Mouse (Mus musculus) CH12.LX (cell line): ENCODE measurements around the gene Col15a1. TPM values are rescaled to one million over a fixed set of nuclear protein-coding genes. Genes with fewer than 3 reads are reported as not detected.

Experiments used
- DNase-seq: peaks from one replicate; pipeline ENCODE4 v3.0.0-alpha.2; 2013; ENCODE audit errors: extremely low read depth
- H3K27ac ChIP-seq: 2 replicates; pipeline ENCODE4 v1.5.1; 2012; ENCODE audit warnings: low read depth, mild to moderate bottlenecking, control low read depth, moderate library complexity; ENCODE audit not compliant: insufficient read depth
- H3K27me3 ChIP-seq: replicated peaks from 2 replicates; pipeline ENCODE3; 2012; ENCODE audit warnings: inconsistent platforms
- H3K36me3 ChIP-seq, 2 experiments: replicated peaks in 1 of 2; 2 replicates each; pipeline versions ENCODE3 to v1.6.1; 2012; ENCODE audit warnings: inconsistent platforms in 1 of 2, low read length in 1 of 2, mild to moderate bottlenecking in 1 of 2, mixed read lengths in 1 of 2, moderate library complexity in 1 of 2; ENCODE audit not compliant: control insufficient read depth in 1 of 2, insufficient read depth in 1 of 2
- H3K4me1 ChIP-seq, 2 experiments: 2 replicates each; pipeline ENCODE4 v1.6.1; 2012; ENCODE audit warnings: inconsistent platforms in 1 of 2, moderate library complexity in 1 of 2; ENCODE audit not compliant: insufficient read depth in 2 of 2, control insufficient read depth in 1 of 2
- H3K4me2 ChIP-seq: 2 replicates; pipeline ENCODE4 v1.6.1; 2012; ENCODE audit warnings: low read depth, mild to moderate bottlenecking, control low read depth; ENCODE audit not compliant: poor library complexity, insufficient read depth, severe bottlenecking
- H3K4me3 ChIP-seq, 3 experiments: fragments of 150-350 bp in 1 of 3; sonication (generic) in 1 of 3; replicated peaks in 1 of 3; 2 replicates each; pipeline versions ENCODE3 to v1.5.1; 2011 to 2012; ENCODE audit warnings: low read depth in 2 of 3, low read length in 2 of 3, mild to moderate bottlenecking in 2 of 3, moderate library complexity in 2 of 3, control low read depth in 1 of 3, improper control_type of control experiment in 1 of 3, inconsistent platforms in 1 of 3, mixed read lengths in 1 of 3; ENCODE audit not compliant: poor library complexity in 1 of 3
- H3K79me2 ChIP-seq: replicated peaks from 2 replicates; pipeline ENCODE4 v1.6.1; 2012; ENCODE audit warnings: mild to moderate bottlenecking, moderate library complexity; ENCODE audit not compliant: control insufficient read depth, poor library complexity, insufficient read depth, severe bottlenecking; ENCODE audit errors: extremely low read depth
- H3K9ac ChIP-seq: 2 replicates; pipeline ENCODE4 v1.6.1; 2012; ENCODE audit warnings: low read depth, mild to moderate bottlenecking, control low read depth, moderate library complexity; ENCODE audit not compliant: insufficient read depth
- H3K9me3 ChIP-seq: replicated peaks from 2 replicates; pipeline ENCODE3; 2012; ENCODE audit warnings: low read length, inconsistent platforms, mixed read lengths
- BHLHE40 ChIP-seq: IDR thresholded peaks from 2 replicates; pipeline ENCODE4 v1.6.1; 2011; ENCODE audit warnings: mild to moderate bottlenecking, low read depth, low read length, improper control_type of control experiment
- E2F4 ChIP-seq: IDR thresholded peaks from 2 replicates; pipeline ENCODE4 v1.6.1; 2011; ENCODE audit warnings: low read depth, low read length, improper control_type of control experiment; ENCODE audit not compliant: insufficient replicate concordance
- ELF1 ChIP-seq: IDR thresholded peaks from 2 replicates; pipeline ENCODE4 v1.6.1; 2014; ENCODE audit warnings: low read depth, mild to moderate bottlenecking, inconsistent platforms, low read length, improper control_type of control experiment
- EP300 ChIP-seq: IDR thresholded peaks from 2 replicates; pipeline ENCODE4 v1.6.1; 2011; ENCODE audit warnings: low read length, improper control_type of control experiment
- IRF4 ChIP-seq: IDR thresholded peaks from 2 replicates; pipeline ENCODE4 v1.6.1; 2014; ENCODE audit warnings: low read depth, mild to moderate bottlenecking, inconsistent platforms, low read length, improper control_type of control experiment
- KAT2A ChIP-seq: IDR thresholded peaks from 2 replicates; pipeline ENCODE4 v1.6.1; 2012; ENCODE audit warnings: low read length, improper control_type of control experiment, inconsistent platforms; ENCODE audit not compliant: insufficient replicate concordance
- MXI1 ChIP-seq: IDR thresholded peaks from 2 replicates; pipeline ENCODE4 v1.6.1; 2011; ENCODE audit warnings: mild to moderate bottlenecking, low read depth, low read length, improper control_type of control experiment
- RCOR1 ChIP-seq: conservative IDR thresholded peaks from 2 replicates; pipeline ENCODE4 v1.6.1; 2012; ENCODE audit warnings: low read depth, mild to moderate bottlenecking, inconsistent platforms, low read length, improper control_type of control experiment
- SMC3 ChIP-seq: IDR thresholded peaks from 2 replicates; pipeline ENCODE4 v1.6.1; 2011; ENCODE audit warnings: low read depth, low read length, improper control_type of control experiment
- TBP ChIP-seq: conservative IDR thresholded peaks from 2 replicates; pipeline ENCODE4 v1.6.1; 2011; ENCODE audit warnings: low read depth, low read length, improper control_type of control experiment
- USF1 ChIP-seq: IDR thresholded peaks from 2 replicates; pipeline ENCODE4 v1.6.1; 2014; ENCODE audit warnings: low read depth, mild to moderate bottlenecking, inconsistent platforms, low read length, improper control_type of control experiment
- USF2 ChIP-seq: conservative IDR thresholded peaks from 2 replicates; pipeline ENCODE4 v1.6.1; 2011; ENCODE audit warnings: low read depth, low read length, improper control_type of control experiment
- ZKSCAN1 ChIP-seq: IDR thresholded peaks from 2 replicates; pipeline ENCODE4 v1.6.1; 2012; ENCODE audit warnings: low read depth, inconsistent platforms, low read length, improper control_type of control experiment, borderline replicate concordance
- dilution Hi-C: fragments of 300-500 bp; cut with MboI; formaldehyde crosslinking; loops from 2 replicates; pipeline ENCODE4 v1.14.3; 2020; ENCODE audit warnings: low sequenced_read_pairs; ENCODE audit not compliant: extremely low pct_unique_long_range_greater_than_20kb, extremely low pct_ligation_motif_present
- in situ Hi-C: fragments of 300-500 bp; cut with MboI; formaldehyde crosslinking; loops from 3 replicates; pipeline ENCODE4 v1.14.3; 2019; ENCODE audit warnings: low sequenced_read_pairs, low pct_ligation_motif_present, low pct_unique_long_range_greater_than_20kb, mixed read lengths
- polyA plus RNA-seq: library from polyadenylated mRNA; unstranded; fragments of >175 nt; gene quantifications from 2 replicates; pipeline ENCODE4 v1.2.1, GENCODE M21; 2012; ENCODE audit warnings: low read depth; ENCODE audit not compliant: insufficient read length
- total RNA-seq, 2 experiments: library from RNA; depleted of rRNA; stranded (reverse); fragments of 300-350 nt in 1 of 2; fragments of >200 nt in 1 of 2; gene quantifications; 2 replicates each; pipeline ENCODE4 v1.2.3; 2012 to 2014

The Col15a1 gene
- total and polyA plus RNA-seq, 3 experiments: 0.08 to 2.2 (median 0.68) TPM

DNA sequence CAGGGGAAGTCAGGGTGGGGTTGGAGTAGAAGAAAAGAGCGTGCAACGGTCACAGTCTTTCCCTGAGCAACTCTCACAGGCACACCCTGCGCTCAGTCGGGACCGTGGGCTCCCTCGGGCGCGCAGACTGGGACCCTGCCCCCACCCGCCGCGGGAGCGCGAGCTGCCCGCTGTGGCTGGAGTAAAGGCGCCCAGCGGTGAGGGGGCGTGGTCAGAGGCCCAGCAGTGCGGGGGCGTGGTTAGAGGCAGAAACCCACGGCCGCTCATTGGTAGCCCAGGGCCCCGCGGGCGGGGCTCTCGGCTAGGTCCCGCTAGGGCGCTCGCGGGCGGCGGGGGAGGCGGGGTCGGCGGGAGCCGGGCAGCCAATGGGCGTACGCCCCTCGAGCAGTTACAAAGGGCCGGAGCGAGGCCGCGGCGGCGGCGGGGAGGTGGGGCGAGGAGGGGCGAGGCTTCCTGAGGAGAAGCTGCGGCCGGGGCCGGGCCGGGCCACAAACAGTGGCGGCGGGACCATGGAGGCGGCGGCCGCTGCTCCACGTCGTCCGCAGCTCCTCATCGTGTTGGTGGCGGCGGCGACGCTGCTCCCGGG, 144.9 kb downstream of the Col15a1 start, which contains the start of gene Tgfbr1 (continued):
- TF ChIP-seq USF1 (no peak), IRF4 (no peak), KAT2A (0 out of 2 replicates have a peak, but pooled peaks have one; percentile 16), BHLHE40 (0 out of 2 replicates have a peak, but pooled peaks have one; percentile 15), ZKSCAN1 (no peak)
- TF ChIP-seq, all 38 proteins: peak for 11

DNA sequence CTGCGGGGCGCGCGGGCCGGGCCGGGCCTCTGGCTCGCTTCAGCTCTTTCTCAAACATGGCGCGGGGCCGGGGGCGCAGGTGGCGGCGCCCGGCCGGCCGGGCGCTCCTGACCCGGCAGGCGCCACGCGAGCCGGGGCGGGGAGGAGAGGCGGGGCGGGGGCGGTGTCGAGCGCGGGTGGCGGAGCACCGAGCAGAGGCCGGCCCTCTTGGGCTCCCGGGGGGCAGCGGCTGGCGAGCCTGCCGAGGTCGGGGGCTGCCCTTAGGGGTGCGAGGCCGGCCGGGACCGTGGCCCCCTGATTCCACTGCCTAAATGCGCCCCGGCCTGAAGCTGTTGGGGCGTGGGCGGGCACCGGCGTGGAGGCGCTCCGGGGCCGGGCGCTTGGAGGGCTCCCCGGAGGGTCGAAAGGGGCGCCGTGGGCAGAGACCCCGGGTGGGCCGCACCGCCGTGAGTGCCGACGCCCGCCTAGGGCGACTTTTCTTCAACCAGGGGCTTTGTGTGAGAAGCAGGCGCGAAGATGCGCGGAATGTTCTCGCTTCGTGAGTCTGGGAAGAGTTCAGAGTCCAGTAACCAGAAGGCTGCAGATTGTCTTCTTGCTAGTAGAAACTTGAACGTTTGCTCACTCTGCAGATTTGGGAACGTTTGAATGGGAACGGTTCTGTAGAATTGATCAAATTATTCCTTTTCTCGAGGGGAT, 145.6 kb downstream of the Col15a1 start:
- Histone ChIP-seq H3K4me3 (peak overlapping the region; percentile 55 to 81 (median 73)), H3K9ac (peak overlapping the region; percentile 56), H3K4me2 (peak overlapping the region; percentile 59), H3K27me3 (peaks cover 15% of the 10 kb centered on the region), H3K4me1 (peaks cover 0 to 26% of the 10 kb centered on the region in 2 experiments; a peak in 2 of 4 replicates), H3K36me3 (no peaks in the 10 kb centered on the region), H3K27ac (peak overlapping the region; percentile 42; the same call in 1 of the 2 replicates), H3K79me2 (no peaks in the 10 kb centered on the region), H3K9me3 (no peaks in the 10 kb centered on the region)
- dilution Hi-C loops (no loop called here), in situ Hi-C loops (loop anchor here (10.0 kb wide), 1 partner anchor 229 kb away; no protein-coding TSS in a partner anchor)
- DNase-seq: no peak
- no peak for TF ChIP-seq RCOR1
- 0 out of 2 replicates have a peak, but pooled peaks have one; percentile 9 for TF ChIP-seq EP300

GRCm38 (mm10) chr4:47354304-47354703, 146.3 kb downstream of the Col15a1 start:
- Histone ChIP-seq H3K79me2 (no peaks in the 10 kb centered on the region), H3K4me1 (peaks cover 0 to 31% of the 10 kb centered on the region in 2 experiments; a peak in 2 of 4 replicates), H3K9me3 (no peaks in the 10 kb centered on the region), H3K4me3 (peak overlapping the region in 1 of 3 experiments; percentile 55), H3K36me3 (no peaks in the 10 kb centered on the region), H3K27me3 (peaks cover 14% of the 10 kb centered on the region), H3K27ac (no peak overlapping the region), H3K4me2 (peak overlapping the region; percentile 59), H3K9ac (no peak overlapping the region)
- in situ Hi-C loops: loop anchor here (10.0 kb wide), 1 partner anchor 230 kb away; no protein-coding TSS in a partner anchor
- dilution Hi-C loops: no loop called here
- no peak for DNase-seq
- TF ChIP-seq ELF1: no peak

DNA sequence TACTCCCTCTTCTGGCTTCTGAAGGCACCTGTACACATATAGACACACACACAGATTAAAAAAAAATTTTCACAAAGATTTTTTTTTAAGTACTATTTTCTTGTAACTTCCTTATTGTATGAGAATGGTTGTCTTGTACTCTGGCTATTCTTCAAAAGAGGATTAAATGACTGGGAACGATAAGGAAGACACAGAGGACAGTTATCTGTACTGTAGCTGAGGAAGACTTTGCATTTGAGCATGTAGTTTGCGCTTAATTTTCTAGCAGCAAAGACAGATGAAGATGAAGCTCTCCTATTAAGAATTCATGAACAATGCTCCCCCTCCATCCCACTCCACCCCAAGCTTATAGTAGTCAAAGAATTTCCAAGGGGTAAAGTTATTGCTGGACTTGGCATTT, 154.7 kb downstream of the Col15a1 start:
- Histone ChIP-seq H3K9ac (no peak overlapping the region), H3K27me3 (no peaks in the 10 kb centered on the region), H3K9me3 (no peaks in the 10 kb centered on the region), H3K4me3 (no peak overlapping the region), H3K36me3 (no peaks in the 10 kb centered on the region), H3K79me2 (no peaks in the 10 kb centered on the region), H3K4me1 (peaks cover 0 to 9% of the 10 kb centered on the region in 2 experiments; a peak in 1 of 4 replicates), H3K4me2 (no peak overlapping the region), H3K27ac (no peak overlapping the region)
- in situ Hi-C loops (no loop called here), dilution Hi-C loops (no loop called here)
- DNase-seq: no peak
- TF ChIP-seq TBP: no peak
- TF ChIP-seq USF2: no peak
- TF ChIP-seq MXI1: no peak
- TF ChIP-seq RCOR1: no peak
- TF ChIP-seq E2F4: no peak
- TF ChIP-seq KAT2A: no peak
- TF ChIP-seq SMC3: no peak
- no peak for TF ChIP-seq IRF4
